In the genomic region with DNA sequence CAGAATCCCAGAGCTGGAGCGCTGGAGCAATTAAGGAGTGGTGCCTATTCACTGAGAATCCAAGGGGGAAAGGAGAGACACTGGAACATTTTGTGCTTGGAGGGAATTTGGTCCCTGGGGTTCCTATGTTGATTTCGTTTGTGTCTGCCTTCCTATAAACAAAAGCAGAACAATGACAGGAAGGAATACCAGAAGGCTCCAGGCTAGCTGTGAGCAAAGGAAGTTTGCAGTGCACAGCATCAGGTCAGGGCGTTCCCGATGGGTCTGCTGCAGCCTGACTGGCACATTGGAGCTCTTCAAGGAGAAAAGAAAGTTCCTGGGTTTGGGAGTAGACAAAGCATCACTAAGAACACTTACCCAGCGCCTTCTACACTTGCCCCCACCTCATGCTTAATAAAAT, we compare ENCODE assay signal across 8 mouse cellular contexts. TPM values are rescaled to one million over a fixed set of nuclear protein-coding genes. Genes with fewer than 3 reads are reported as not detected.
DNase-seq lines count a peak whose midpoint lies in the region; ATAC-seq lines count a peak whose summit lies in the region.

No protein-coding gene starts in this region.

- no peaks in the 10 kb centered on the region for H3K36me3 ChIP-seq in heart, embryonic 11.5 days (ENCODE audit: control insufficient read depth, insufficient read depth, low read length)
- H3K36me3 ChIP-seq in embryonic facial prominence, embryonic 15.5 days = no peaks in the 10 kb centered on the region
- no peaks in the 10 kb centered on the region for H3K36me3 ChIP-seq in midbrain, embryonic 14.5 days (ENCODE audit: control insufficient read depth, insufficient read depth, low read length)

- no peaks in the 10 kb centered on the region for H3K4me1 ChIP-seq in heart, embryonic 11.5 days (ENCODE audit: control insufficient read depth, insufficient read depth, low read length)
- peaks cover 12% of the 10 kb centered on the region for H3K4me1 ChIP-seq in embryonic facial prominence, embryonic 15.5 days
- no peaks in the 10 kb centered on the region; the same call in 1 of the 2 replicates for H3K4me1 ChIP-seq in midbrain, embryonic 14.5 days (ENCODE audit: control insufficient read depth, insufficient read depth, low read length)

- H3K27ac ChIP-seq in heart, embryonic 11.5 days (ENCODE audit: low read depth, low read length) = no peak overlapping the region
- no peak overlapping the region for H3K27ac ChIP-seq in embryonic facial prominence, embryonic 15.5 days (replicated peaks)
- H3K27ac ChIP-seq in midbrain, embryonic 14.5 days (replicated peaks; ENCODE audit: low read depth, low read length) = no peak overlapping the region

- peak; percentile 39 to 75 for DNase-seq in heart, adult 18-20 months
- peak; percentile 5 for DNase-seq in kidney, adult 18-20 months
- peak; percentile 26 for DNase-seq in midbrain, embryonic 14.5 days
- no peak for DNase-seq in right cerebral cortex, postnatal 36 days (ENCODE audit: low spot score in 2 of 2)
- no peak for DNase-seq in spleen, postnatal 10 days (ENCODE audit: low spot score in 2 of 2)
- no peak for DNase-seq in ovary, postnatal 10 days (ENCODE audit: low spot score)

- H3K4me3 ChIP-seq in heart, embryonic 11.5 days (ENCODE audit: low read depth, low read length) = no peak overlapping the region
- no peak overlapping the region for H3K4me3 ChIP-seq in embryonic facial prominence, embryonic 15.5 days (replicated peaks)
- peak overlapping the region; percentile 74 for H3K4me3 ChIP-seq in midbrain, embryonic 14.5 days (replicated peaks; ENCODE audit: low read depth, low read length)

- no peak overlapping the region for H3K4me2 ChIP-seq in heart, embryonic 11.5 days
- peak overlapping the region; percentile 91; the same call in 1 of the 2 replicates for H3K4me2 ChIP-seq in embryonic facial prominence, embryonic 15.5 days (replicated peaks)
- peak overlapping the region; percentile 74 for H3K4me2 ChIP-seq in midbrain, embryonic 14.5 days (ENCODE audit: low read length)

- WGBS in heart, embryonic 11.5 days (ENCODE audit: insufficient replicate concordance) = 19% methylated on average over 5 of the region's 5 CpGs
- 8% methylated on average over 5 of the region's 5 CpGs for WGBS in embryonic facial prominence, embryonic 15.5 days
- WGBS in midbrain, embryonic 14.5 days = 11% methylated on average over 5 of the region's 5 CpGs

- no peak for ATAC-seq in heart, embryonic 11.5 days (replicated peaks; ENCODE audit: insufficient number of reproducible peaks, low FRiP score, low TSS enrichment)
- ATAC-seq in embryonic facial prominence, embryonic 15.5 days (ENCODE audit: insufficient number of reproducible peaks, low FRiP score, low TSS enrichment, low read depth) = no peak
- ATAC-seq in midbrain, embryonic 14.5 days (ENCODE audit: low FRiP score, low TSS enrichment) = no peak

- no peak overlapping the region for H3K9ac ChIP-seq in heart, embryonic 11.5 days (ENCODE audit: low read depth, low read length)
- H3K9ac ChIP-seq in embryonic facial prominence, embryonic 15.5 days = no peak overlapping the region
- peak overlapping the region; percentile 75 for H3K9ac ChIP-seq in midbrain, embryonic 14.5 days (replicated peaks; ENCODE audit: low read length)

- no peaks in the 10 kb centered on the region for H3K9me3 ChIP-seq in heart, embryonic 11.5 days (replicated peaks; ENCODE audit: control insufficient read depth, low read length)
- no peaks in the 10 kb centered on the region for H3K9me3 ChIP-seq in embryonic facial prominence, embryonic 15.5 days (replicated peaks)
- H3K9me3 ChIP-seq in midbrain, embryonic 14.5 days (ENCODE audit: control insufficient read depth, low read length) = no peaks in the 10 kb centered on the region

- peaks cover 18% of the 10 kb centered on the region for H3K27me3 ChIP-seq in heart, embryonic 11.5 days (ENCODE audit: control insufficient read depth, insufficient read depth, low read length)
- peaks cover 30% of the 10 kb centered on the region for H3K27me3 ChIP-seq in embryonic facial prominence, embryonic 15.5 days
- peaks cover 12% of the 10 kb centered on the region; the same call in 1 of the 2 replicates for H3K27me3 ChIP-seq in midbrain, embryonic 14.5 days (ENCODE audit: control insufficient read depth, insufficient read depth, low read length)

RNA-seq across cellular contexts. Expression of gene Ccdc85a, which starts 1.9 kb away (rescaled TPM):
- total RNA-seq in heart, adult 18-20 months (2021) = 10 to 100 TPM; 11.0 to 11.3 TPM
- polyA plus RNA-seq in heart, embryonic 11.5 days (2014; fragmentation: Nextera tagmentation; extraction: Ambion mirVana) = 1.0 and 1.5 TPM in 2 replicates
- 3.4 and 3.5 TPM in 2 replicates for polyA plus RNA-seq in embryonic facial prominence, embryonic 15.5 days (2015; fragmentation: Nextera tagmentation; extraction: Ambion mirVana)
- 29.3 and 31.0 TPM in 2 replicates for polyA plus RNA-seq in midbrain, embryonic 14.5 days (2014; fragmentation: Nextera tagmentation; extraction: Ambion mirVana)

Comparison
In these comparisons a context has a peak if more than half of its experiments do, and no peak if none do; other contexts are left out.
1. DNase-seq: peak in heart, adult 18-20 months (2 of 2), kidney, adult 18-20 months (single experiment) and midbrain, embryonic 14.5 days (single experiment); none in right cerebral cortex, postnatal 36 days (0 of 2), spleen, postnatal 10 days (0 of 2) and ovary, postnatal 10 days (single experiment).